Mouse (Mus musculus) v-Abl transformed pro-B cells (cell line): ENCODE data around the gene Gripap1.

ENCODE experiments used
- in situ Hi-C, 2 experiments: fragments of 400-800 bp; cut with MboI; formaldehyde crosslinking; loops; one replicate each; pipeline ENCODE4 v1.15.1; 2025; ENCODE audit not compliant: unreplicated experiment in 2 of 2

Gene Gripap1

GRCm38 (mm10) chrX:7863181-7863580 is 73.6 kb downstream of the Gripap1 start:
- in situ Hi-C loops = no loop called here

- in situ Hi-C loops = no loop called here
Observed at GRCm38 (mm10) chrX:7864551-7864950, 75.0 kb downstream of the Gripap1 start.

DNA sequence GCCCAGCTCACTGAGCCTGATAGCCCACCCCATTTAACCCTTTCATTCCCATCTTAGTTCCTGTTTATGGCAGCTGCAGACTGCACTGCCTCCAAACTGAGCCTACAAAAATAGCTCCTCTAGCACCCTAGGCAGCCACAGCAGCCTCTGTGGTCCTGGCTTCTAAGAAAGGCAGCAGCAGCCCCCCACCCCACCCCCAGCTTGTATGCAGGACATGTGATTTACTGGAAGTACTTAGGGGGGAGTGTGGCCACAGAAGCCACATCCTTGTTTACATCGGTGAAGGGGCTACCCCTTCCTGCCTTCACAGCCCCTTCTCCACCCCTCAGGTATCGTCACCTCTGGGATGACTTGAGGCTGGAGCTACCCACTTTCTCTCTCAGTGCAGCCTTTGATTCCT is 75.8 kb downstream of the Gripap1 start:
- in situ Hi-C loops = no loop called here

- in situ Hi-C loops = no loop called here
Observed at GRCm38 (mm10) chrX:7865786-7866185, 76.2 kb downstream of the Gripap1 start.

DNA sequence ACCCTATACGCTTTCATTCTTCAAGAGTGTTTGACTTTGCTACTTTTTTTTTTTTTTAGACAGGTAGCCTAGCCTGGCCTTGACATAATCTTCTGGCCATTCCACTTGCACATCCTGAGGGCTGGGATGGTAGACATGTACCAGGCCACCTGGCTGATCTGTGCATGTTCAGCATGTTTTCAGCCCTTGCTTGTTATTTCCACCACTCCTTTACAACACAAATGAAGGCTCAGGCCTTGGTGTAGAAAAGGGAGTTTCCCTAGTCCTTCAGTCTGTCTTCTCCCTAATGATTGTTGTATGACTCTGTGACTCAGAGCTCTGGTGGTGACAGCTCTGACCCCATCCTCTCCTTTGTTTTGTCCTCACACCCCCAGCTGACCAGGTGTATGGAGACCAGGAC is 77.6 kb downstream of the Gripap1 start:
- in situ Hi-C loops = no loop called here

- in situ Hi-C loops = no loop called here
Observed at GRCm38 (mm10) chrX:7868506-7868905, 78.9 kb downstream of the Gripap1 start.

DNA sequence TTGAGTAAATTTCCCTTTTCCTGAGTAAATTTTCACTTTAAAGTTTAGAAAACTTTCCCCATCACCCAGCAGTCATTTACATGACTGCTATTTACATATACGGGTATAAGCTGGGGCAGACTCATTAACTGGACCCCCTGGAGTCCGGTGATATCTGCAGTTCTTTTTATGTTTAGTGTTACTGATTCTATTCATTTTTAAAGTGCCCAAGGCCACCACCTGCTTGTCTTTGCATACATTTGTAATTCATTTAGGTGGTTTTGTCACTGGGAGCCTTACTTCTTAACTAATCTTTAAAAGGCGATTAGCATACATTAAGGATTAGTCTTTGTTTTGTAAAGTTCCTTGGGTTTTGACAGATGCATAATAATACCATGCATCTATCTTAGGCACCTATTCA is 80.3 kb downstream of the Gripap1 start:
- in situ Hi-C loops = no loop called here
